Mouse (Mus musculus) olfactory bulb, adult 2 months (tissue): Measurements from ENCODE around the gene Yae1d1.

ENCODE experiments used
- CTCF ChIP-seq: fragments of 200-500 bp; IDR thresholded peaks from 2 replicates; pipeline ENCODE4 v1.5.1; 2012; ENCODE audit warnings: low read depth, mild to moderate bottlenecking, low read length, moderate library complexity; ENCODE audit not compliant: insufficient read depth
- POLR2A ChIP-seq: fragments of 200-500 bp; IDR thresholded peaks from 2 replicates; pipeline ENCODE4 v1.6.1; 2012; ENCODE audit warnings: mild to moderate bottlenecking, low read depth, low read length, moderate library complexity; ENCODE audit not compliant: insufficient read depth

DNA sequence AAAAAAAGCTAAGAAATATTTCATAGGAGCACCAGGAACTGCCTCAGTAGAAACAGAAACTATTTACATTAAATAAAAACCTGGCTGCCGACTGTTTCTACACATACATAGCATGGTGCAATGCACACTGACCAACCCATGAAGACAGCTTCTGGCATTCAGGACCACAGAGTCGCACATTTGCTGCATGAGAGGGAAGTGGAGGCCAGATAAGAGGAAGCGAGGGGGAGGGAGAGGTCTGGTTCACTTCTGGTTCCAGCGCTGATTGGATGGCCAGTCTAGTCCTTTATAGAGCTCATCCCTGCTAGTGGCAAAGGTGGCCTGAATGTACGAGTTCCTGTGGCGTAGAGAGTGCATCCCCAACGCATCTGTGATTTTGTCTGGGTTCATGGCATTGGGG lies 32.5 kb downstream of the Yae1d1 start:
- TF ChIP-seq POLR2A (no peak), CTCF (no peak)
